Mouse (Mus musculus) neural tube, embryonic 11.5 days (tissue): ENCODE measurements around the gene Lexm. TPM values are rescaled to one million over a fixed set of nuclear protein-coding genes. Genes with fewer than 3 reads are reported as not detected.

Experiments
- ATAC-seq: fragments of 200-750 bp; cut with Nextera tagmentation; 2 replicates; pipeline ENCODE4 v1.8.0; 2017; ENCODE audit warnings: moderate number of reproducible peaks, mild to moderate bottlenecking, moderate TSS enrichment, moderate library complexity; ENCODE audit not compliant: insufficient read depth, low FRiP score, low TSS enrichment
- DNase-seq: peaks from one replicate; pipeline ENCODE4 v3.0.0-alpha.2; 2015; ENCODE audit warnings: low spot score
- H3K27ac ChIP-seq: fragments of 300-500 bp; sonication (generic); 2 replicates; pipeline ENCODE4 v1.5.1; 2014; ENCODE audit warnings: low read depth, mild to moderate bottlenecking, low read length
- H3K27me3 ChIP-seq: fragments of 300-500 bp; sonication (generic); 2 replicates; pipeline ENCODE4 v1.6.1; 2014; ENCODE audit warnings: mild to moderate bottlenecking, low read length, mixed read lengths; ENCODE audit not compliant: control insufficient read depth, insufficient read depth
- H3K36me3 ChIP-seq: fragments of 300-500 bp; sonication (generic); 2 replicates; pipeline ENCODE4 v1.6.1; 2014; ENCODE audit warnings: mild to moderate bottlenecking, low read length, moderate library complexity, mixed read lengths; ENCODE audit not compliant: control insufficient read depth, insufficient read depth
- H3K4me1 ChIP-seq: fragments of 300-500 bp; sonication (generic); 2 replicates; pipeline ENCODE4 v1.6.1; 2014; ENCODE audit warnings: low read length, mixed read lengths; ENCODE audit not compliant: control insufficient read depth, insufficient read depth
- H3K4me2 ChIP-seq: fragments of 300-500 bp; sonication (generic); 2 replicates; pipeline ENCODE4 v1.6.1; 2014; ENCODE audit warnings: low read depth, mild to moderate bottlenecking, moderate library complexity
- H3K4me3 ChIP-seq: fragments of 300-500 bp; sonication (generic); 2 replicates; pipeline ENCODE4 v1.5.1; 2014; ENCODE audit warnings: low read depth, low read length
- H3K9ac ChIP-seq: fragments of 300-500 bp; sonication (generic); 2 replicates; pipeline ENCODE4 v1.6.1; 2014; ENCODE audit warnings: mild to moderate bottlenecking, low read length
- H3K9me3 ChIP-seq: fragments of 300-500 bp; sonication (generic); 2 replicates; pipeline ENCODE4 v1.6.1; 2016; ENCODE audit warnings: low read length; ENCODE audit not compliant: control insufficient read depth
- WGBS: fragments of 180-500 bp; shearing (Covaris S2); extraction: QIAGEN DNeasy Blood & Tissue Kit; methylation state at CpG from one replicate; pipeline ENCODE4 v1.1.7; 2014; 5-methylcytosine and 5-hydroxymethylcytosine counted together
- polyA plus RNA-seq: library from polyadenylated mRNA; unstranded; fragments of >200 nt; fragmentation: Nextera tagmentation; extraction: Ambion mirVana; gene quantifications from 2 replicates; pipeline ENCODE4 v1.2.1, GENCODE M21; 2014

Gene Lexm
- polyA plus RNA-seq, 1 experiment from 2014 or later: 0.20 TPM

DNA sequence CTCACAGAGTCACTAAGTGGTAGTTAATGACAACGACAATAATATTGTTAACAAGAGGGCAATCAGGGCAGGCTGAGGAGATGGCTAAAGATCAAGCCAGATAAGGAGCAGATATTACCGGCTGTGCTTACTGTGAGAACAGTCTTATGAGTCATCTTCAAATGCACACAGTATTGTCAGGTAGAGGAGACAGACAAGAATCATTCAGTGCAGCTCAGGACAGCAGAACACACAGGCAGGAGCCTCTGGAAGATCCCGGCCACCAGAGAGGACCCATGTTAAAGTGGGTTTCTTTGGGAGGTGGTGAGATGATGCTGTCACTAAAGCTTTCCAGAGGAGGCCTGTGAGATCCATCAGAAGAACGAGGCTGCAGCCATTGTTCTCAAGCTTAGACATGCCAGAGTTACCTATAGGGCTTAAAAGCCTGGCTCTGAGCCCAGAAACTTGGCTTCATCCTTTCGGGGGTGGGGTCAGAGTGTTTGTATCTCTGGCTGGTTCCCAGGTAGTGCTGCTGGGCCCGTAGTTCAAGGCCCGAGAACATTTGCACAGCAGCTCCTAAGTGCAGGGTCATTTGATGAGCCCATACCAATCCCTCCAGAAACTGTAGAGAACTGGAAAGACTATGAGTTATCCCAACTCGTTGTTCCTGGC, 66.4 kb downstream of the Lexm start:
- H3K36me3 ChIP-seq: no peaks in the 10 kb centered on the region
- no peak overlapping the region for H3K27ac ChIP-seq
- no peak overlapping the region for H3K4me3 ChIP-seq
- 81% methylated on average over 8 of the region's 8 CpGs for WGBS
- ATAC-seq (no peak), DNase-seq (no peak)
- H3K9me3 ChIP-seq: no peaks in the 10 kb centered on the region
- H3K4me2 ChIP-seq: no peak overlapping the region
- no peaks in the 10 kb centered on the region for H3K27me3 ChIP-seq
- no peak overlapping the region for H3K9ac ChIP-seq
- no peaks in the 10 kb centered on the region for H3K4me1 ChIP-seq

DNA sequence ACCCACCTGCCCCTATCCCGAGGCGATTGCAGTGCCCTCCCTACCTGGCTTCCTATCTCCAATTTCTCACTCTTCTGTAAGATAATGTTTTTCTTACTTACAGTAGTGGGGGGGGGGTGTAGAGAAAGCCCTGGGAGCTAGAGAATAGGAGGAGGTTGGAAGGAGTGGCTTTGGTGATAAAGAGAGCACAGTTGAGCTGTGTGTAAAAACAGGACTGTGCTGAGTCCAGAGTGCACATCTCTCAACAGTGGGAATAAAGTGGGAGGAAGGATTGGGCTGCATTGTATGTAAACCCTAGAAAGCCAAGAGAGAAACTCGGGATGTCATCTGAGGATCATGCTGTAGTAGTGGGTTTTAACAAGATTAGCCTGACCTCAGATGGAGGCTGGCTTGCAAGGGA, 68.9 kb downstream of the Lexm start:
- no peaks in the 10 kb centered on the region for H3K27me3 ChIP-seq
- no peak overlapping the region for H3K4me2 ChIP-seq
- H3K27ac ChIP-seq: no peak overlapping the region
- ATAC-seq (no peak), DNase-seq (no peak)
- no peak overlapping the region for H3K4me3 ChIP-seq
- H3K9me3 ChIP-seq: no peaks in the 10 kb centered on the region
- no peaks in the 10 kb centered on the region for H3K36me3 ChIP-seq
- WGBS: 92% methylated on average over 3 of the region's 3 CpGs
- H3K4me1 ChIP-seq: no peaks in the 10 kb centered on the region
- H3K9ac ChIP-seq: no peak overlapping the region

DNA sequence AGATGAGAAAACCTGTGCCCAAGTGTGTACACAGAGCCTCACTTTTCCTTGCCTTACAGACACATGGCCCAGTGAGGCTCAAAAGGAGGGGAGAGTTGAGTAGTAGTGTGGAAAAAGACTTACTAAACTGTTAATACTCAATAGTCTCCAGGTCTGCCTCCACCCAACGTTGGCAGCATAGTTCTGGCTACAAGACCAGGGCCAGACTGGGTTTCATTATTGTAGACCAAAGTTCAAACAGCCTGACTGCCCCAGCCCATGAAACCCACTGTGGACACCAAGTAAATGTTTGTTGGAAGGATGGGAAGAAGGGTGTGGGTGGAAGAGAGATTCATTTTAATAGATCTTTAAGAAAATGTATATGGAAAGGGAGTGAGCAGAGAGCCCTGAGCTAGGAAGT, 70.1 kb downstream of the Lexm start:
- Histone ChIP-seq H3K4me1 (no peaks in the 10 kb centered on the region), H3K4me2 (no peak overlapping the region), H3K36me3 (no peaks in the 10 kb centered on the region), H3K27ac (no peak overlapping the region), H3K27me3 (no peaks in the 10 kb centered on the region), H3K4me3 (no peak overlapping the region), H3K9ac (no peak overlapping the region), H3K9me3 (no peaks in the 10 kb centered on the region)
- 88% methylated on average over 1 of the region's 1 CpGs for WGBS
- DNase-seq: no peak
- no peak for ATAC-seq

DNA sequence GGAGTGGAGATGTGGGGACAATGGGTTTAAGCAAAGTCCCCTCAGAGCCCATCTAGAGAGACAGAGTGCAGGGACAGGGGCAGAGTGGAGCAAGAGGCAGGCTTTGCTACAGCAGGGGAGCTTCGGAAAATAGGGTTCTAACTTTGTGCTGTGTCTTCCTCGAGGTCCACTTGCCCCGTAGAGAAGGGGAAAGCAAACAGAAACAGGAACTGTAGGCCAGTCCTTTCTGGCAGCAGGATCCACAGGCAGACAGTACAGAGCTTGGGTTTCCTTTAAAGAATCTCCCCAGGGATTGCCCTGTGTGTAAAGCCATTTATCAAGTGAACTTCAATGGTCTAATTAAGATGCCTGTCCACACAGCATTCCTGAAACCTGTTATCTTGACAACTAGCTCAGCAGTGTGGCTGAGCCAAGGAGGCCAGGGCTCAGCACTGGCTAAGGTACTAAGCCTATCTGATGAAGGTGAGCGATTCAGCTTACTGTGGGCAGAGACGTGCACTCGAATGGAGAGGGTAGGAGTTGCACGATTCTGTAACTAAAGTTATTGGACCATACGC, 71.1 kb downstream of the Lexm start:
- no peaks in the 10 kb centered on the region for H3K27me3 ChIP-seq
- no peaks in the 10 kb centered on the region for H3K4me1 ChIP-seq
- 56% methylated on average over 8 of the region's 8 CpGs for WGBS
- H3K27ac ChIP-seq: no peak overlapping the region
- no peak overlapping the region for H3K4me2 ChIP-seq
- no peaks in the 10 kb centered on the region for H3K36me3 ChIP-seq
- ATAC-seq (no peak), DNase-seq (no peak)
- no peak overlapping the region for H3K4me3 ChIP-seq
- H3K9ac ChIP-seq: no peak overlapping the region
- no peaks in the 10 kb centered on the region for H3K9me3 ChIP-seq

DNA sequence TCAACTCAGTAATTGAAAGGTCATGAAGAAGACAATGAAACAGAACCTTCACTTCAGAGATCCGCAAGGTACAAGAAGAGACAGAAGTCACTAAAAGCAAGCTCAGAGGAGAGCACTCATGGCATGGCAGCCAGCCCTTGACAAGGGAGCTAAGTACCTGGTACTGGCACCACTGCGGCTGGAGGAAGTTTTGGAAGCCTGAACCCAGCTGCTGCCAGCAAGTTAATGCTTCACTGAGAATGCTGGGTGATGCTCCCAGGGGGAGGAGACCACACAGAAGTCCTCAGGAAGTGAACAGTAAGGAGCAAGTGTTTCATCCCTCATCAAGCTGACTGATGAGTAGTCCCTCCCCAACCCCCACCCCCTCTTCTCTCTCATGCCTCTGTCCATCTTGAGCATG, 74.8 kb downstream of the Lexm start:
- H3K27ac ChIP-seq: no peak overlapping the region
- no peak overlapping the region for H3K9ac ChIP-seq
- H3K36me3 ChIP-seq: no peaks in the 10 kb centered on the region
- no peak overlapping the region for H3K4me3 ChIP-seq
- ATAC-seq (no peak), DNase-seq (no peak)
- no peaks in the 10 kb centered on the region for H3K9me3 ChIP-seq
- WGBS: 94% methylated on average over 2 of the region's 2 CpGs
- H3K4me1 ChIP-seq: no peaks in the 10 kb centered on the region
- H3K27me3 ChIP-seq: no peaks in the 10 kb centered on the region
- H3K4me2 ChIP-seq: no peak overlapping the region

DNA sequence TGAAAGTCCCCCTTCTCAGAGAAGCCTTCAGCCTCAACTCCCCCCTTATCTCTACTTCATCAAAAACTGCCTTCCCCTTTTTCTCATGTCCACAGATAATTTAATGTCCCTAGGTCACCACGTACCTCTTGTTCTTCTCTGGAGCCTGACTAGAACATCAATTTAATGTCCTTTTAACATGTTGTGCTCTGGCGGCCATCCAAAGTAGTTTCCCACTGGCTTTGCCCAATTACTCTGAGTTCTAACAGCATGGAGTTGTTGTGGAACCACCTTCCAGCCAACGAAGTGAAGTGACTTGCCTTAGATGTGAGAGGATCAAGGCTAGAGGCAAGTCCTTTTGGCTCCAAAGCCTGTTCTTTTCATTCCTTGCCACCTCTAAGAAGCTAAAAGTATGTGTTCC, 75.5 kb downstream of the Lexm start:
- Histone ChIP-seq H3K4me2 (no peak overlapping the region), H3K9me3 (no peaks in the 10 kb centered on the region), H3K4me3 (no peak overlapping the region), H3K36me3 (no peaks in the 10 kb centered on the region), H3K9ac (no peak overlapping the region), H3K4me1 (no peaks in the 10 kb centered on the region), H3K27me3 (no peaks in the 10 kb centered on the region), H3K27ac (no peak overlapping the region)
- ATAC-seq (no peak), DNase-seq (no peak)
- 57% methylated on average over 3 of the region's 3 CpGs for WGBS

Other genes with a start within 250 kb of the Lexm start
- gene Pcsk9, start 152.9 kb downstream of the Lexm start, polyA plus RNA-seq: 1.1 and 1.2 TPM in 2 replicates
- not detected in 2 replicates for gene Bsnd, start 125.0 kb downstream of the Lexm start, polyA plus RNA-seq
- 28.2 and 30.4 TPM in 2 replicates for gene Dhcr24, start 56.2 kb downstream of the Lexm start, polyA plus RNA-seq
- 0.36 and 0.39 TPM in 2 replicates for gene Ttc22, start 5.2 kb upstream of the Lexm start, polyA plus RNA-seq
- 11.5 and 12.5 TPM in 2 replicates for gene Pars2, start 33.8 kb upstream of the Lexm start, polyA plus RNA-seq
- 96.0 and 114 TPM in 2 replicates for gene Ttc4, start 61.7 kb upstream of the Lexm start, polyA plus RNA-seq
- not detected in 2 replicates for gene Mroh7, start 113.7 kb upstream of the Lexm start, polyA plus RNA-seq
- not detected in 2 replicates for gene Fam151a, start 116.6 kb upstream of the Lexm start, polyA plus RNA-seq
- 1.4 and 1.8 TPM in 2 replicates for gene Acot11, start 187.8 kb upstream of the Lexm start, polyA plus RNA-seq